Mouse (Mus musculus): ENCODE measurements around the gene Hmox1.

Hmox1 gene

DNA sequence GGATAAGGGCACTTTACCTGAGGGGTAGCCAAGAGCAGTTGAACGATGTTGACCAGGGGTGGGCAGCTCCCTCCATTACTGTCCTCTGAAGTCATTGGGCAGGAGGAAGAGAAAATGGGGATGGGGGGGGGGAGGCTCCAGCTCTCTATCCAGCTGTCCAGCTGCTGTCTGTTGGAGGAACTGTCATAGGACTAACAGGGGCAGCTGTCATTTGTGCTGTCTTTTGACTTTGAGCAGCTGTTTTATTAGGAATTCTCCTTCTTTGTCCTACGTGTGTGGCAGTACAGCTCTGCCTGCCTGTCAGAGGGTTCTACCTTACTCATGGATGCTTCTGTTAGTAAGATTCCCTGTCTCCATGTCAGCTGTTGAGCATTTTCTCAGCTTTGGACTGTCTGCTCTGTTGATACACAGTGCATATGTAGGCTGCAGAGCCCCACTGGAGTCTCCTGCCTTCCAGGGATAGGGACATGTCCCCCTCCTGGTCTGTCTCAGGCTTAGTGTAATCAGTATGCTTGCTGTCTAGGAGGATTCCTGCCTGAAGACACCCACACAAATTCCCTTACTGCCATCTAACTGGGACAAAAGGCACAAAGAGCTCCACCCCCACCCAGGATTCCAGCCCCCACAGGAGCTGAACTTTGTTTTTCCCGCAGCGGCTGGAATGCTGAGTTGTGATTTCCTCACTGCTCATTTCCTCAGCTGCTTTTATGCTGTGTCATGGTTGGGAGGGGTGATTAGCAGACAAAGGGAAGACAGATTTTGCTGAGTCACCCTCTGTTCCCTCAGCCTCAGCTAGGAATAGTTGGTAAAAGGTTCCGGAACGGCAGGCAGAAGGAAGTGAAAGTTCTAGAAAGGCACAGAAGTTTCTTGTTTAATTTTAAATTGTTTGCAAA lies 4.2 kb upstream of the Hmox1 start:
- peak; percentile 81 for DNase-seq (ENCODE audit: low spot score)

DNA sequence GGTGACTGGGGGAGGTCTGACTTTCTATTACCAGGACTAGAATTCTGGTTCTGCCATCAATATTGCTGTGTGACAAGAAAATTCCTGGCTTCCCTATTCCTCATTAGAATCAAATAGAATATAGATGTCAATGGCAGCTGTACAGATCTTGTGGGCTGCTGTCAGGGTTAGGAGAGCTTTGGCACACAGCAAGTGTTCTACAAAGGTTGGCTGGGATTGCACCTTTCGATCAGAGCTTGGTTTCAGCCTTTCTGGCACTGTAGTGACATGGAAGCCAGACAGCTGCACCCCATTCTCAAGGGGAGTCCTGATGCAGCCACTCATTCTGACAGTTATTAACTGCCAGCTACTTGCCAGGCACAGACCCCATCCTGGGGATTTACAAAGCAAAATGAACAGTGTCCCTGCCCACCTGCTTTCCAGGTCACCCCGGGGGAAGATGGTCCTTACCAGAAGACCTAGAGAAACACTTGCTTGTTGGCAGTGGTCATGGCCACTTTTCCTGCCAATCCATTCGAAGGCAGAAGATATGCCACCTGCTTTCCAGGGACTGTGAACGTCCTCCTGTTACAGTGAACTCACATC lies 2.5 kb upstream of the Hmox1 start:
- DNase-seq (ENCODE audit: low spot score) = no peak

DNA sequence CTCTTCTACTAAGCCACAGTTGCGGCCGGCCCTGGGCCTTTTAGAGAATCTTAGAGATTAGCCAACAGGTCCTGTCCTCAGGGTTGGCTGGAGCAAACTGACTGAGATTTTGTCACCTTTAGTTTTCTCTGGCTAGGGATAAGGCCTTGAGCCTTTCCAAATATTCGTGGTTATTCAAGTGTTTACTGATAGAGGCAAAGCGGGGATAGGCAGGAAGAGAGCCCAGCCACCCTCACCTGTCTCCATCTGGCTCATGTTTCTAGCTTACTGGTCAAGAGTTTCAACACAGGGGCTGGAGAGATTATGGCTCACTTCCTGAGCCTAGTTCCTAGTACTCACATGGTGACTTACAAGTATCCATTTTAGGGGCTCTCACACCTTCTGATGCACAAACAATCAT lies 9.5 kb downstream of the Hmox1 start:
- DNase-seq (ENCODE audit: low spot score) = no peak

DNA sequence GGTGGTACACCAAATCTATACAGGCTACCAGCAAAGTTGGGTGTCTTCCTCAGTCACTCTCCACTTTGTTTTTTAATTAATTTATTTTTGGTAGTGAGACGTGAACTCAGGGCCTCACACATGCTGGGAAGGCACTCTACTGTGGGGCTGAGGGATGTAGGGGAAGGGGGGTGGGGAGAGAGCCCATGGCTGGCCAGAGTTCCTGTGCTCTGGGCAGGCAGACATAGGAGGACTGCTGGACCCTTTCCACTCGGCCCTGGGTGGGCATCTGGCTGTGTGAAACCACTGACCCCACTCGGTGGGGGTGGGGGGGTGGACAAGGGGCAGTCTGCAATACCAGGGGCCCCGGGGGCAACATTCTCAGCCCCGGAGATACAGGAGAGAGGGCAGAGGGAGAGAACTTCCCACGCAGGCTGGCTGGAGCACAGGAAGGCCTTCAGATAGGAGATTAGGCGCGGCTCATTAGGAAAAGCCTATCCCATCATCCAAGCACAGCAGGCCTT lies 10.0 kb downstream of the Hmox1 start:
- DNase-seq (ENCODE audit: low spot score) = no peak

DNA sequence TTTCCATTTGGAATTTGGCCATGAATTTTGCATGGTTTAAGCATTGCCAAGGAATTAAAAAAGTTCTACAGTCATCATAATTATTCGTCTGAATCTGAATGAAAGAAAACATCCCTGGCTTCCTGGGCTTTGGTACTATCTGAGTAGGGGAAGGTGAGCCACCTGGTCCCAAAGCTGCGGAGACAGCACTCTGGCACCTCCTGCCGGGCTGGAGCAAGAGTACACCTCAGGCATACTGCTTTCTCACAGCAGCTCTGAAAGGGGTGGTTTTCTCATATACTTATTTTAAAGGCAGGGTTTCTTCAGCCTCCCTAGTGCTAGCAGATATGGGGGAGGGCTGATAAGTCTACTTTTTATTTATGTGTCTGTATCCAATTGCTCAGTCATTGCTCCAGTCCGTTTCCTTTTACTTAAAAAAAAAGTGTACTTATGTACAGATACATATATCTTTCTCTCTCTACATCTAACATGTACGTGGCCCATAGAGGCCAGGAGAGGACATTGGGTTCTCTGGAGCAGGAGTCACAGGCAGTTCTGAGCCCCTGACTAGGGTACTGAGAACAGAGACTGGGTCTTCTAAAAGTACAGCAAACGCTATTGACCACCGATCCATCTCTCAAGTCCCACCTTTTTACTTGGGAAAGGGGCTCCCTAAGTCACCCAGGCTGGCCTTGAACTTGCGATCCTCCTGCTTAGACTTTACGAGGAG lies 15.3 kb downstream of the Hmox1 start:
- DNase-seq (ENCODE audit: low spot score) = peak; percentile 75

DNA sequence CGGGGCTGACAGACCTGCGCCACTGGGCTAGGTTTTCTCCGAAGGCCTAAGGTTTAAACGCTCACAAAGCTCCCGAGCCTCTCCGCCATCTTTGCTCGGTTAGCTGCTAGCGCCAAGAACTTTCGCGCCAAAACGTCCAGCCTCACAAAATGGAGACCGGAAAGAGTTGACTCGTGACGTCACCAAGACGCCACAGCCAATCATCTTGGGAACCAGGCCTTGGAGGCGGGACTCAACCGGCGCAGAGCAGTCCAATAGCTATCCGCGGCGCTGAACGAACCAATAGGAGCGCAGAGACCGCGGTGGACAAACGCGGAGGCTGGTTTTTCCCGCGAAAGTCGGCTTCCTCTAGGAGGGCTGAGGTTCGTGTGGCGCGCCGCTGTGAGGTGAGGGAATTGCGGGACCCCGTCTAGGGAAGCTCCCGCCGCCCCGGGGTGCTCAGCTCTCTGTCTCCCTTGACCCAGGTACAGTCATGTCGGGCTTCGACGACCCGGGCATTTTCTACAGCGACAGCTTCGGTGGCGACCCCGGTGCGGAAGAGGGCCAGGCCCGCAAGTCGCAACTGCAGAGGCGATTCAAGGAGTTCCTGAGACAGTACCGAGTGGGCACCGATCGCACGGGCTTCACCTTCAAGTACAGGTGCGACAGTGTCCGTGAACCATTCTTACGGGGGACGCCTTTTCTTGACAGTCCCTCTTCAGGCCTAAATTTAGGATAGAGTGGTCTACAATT lies 16.0 kb downstream of the Hmox1 start, which contains the start of gene Mcm5:
Gene Mcm5 (plus strand): TSS at position 334 of the 732 bp plus-strand sequence.
- DNase-seq (ENCODE audit: low spot score) = peak; percentile 99

DNA sequence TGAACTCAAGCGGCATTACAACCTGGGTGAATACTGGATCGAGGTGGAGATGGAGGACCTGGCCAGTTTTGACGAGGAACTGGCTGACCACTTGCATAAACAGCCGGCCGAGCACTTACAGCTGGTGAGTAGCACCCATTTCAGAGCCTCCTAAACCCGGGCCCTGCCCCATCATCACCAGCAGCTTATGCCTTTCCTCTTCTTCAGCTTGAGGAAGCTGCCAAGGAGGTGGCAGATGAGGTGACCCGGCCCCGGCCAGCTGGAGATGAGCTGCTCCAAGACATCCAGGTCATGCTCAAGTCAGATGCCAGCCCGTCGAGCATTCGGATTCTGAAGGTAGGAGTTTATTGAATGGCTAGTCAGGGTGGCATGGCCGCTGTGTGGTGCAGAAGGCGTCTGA lies 16.7 kb downstream of the Hmox1 start:
- no peak for DNase-seq (ENCODE audit: low spot score)

DNA sequence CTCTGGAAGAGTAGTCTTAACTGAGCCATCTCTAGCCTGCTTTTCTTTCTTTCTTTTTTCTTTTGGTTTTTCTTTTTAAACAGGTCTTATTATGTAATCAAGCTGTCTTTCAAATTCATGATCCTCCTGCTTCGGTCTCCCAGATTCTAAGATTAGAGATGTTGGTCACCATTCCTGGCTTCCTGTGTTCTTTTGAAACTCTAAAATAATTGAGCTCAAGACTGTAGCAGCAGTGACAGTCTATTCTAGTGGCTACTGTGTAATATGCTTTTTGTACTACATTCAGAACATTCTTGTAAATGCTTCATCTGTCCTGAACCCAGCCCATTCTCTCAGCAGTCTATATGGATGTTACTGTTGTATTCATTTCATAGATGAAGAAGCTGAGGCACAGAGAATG lies 25.1 kb downstream of the Hmox1 start:
- DNase-seq (ENCODE audit: low spot score) = no peak

DNA sequence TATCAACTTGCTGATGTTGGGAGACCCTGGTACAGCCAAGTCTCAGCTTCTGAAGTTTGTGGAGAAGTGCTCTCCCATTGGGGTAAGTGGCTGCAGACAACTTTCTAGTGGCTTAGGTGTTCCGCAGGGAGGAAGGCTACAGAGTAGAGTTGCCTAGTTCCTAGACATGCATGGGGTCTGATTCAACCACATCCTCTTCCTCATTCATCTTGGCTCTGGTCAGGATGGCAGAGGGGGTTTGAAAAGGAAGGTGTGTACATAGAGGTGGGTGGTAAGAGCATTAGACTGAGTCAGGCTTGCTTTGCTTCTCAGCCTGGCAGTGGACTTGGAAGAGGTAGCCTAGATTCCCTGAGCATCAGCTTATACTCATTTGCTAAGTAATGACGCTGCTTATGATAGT lies 25.9 kb downstream of the Hmox1 start:
- no peak for DNase-seq (ENCODE audit: low spot score)

DNA sequence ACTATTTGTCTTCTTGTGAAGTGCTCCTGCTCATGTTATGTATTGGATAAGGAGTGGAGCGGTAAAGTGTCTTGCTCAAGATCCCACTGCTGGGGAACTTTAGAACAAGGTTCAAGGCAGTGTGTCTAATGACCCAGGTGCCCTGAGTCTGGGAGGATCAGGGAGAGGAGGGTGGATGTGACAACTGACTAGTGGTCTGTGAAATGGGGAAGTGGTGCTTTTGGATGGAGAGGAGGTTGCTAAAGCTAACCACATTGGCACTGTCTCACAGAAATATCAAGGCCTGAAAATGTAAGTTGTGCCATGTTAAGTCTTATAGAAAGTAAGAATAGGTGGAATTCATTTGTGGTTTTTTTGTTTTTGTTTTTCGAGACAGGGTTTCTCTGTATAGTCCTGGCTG lies 26.3 kb downstream of the Hmox1 start:
- DNase-seq (ENCODE audit: low spot score) = no peak

DNA sequence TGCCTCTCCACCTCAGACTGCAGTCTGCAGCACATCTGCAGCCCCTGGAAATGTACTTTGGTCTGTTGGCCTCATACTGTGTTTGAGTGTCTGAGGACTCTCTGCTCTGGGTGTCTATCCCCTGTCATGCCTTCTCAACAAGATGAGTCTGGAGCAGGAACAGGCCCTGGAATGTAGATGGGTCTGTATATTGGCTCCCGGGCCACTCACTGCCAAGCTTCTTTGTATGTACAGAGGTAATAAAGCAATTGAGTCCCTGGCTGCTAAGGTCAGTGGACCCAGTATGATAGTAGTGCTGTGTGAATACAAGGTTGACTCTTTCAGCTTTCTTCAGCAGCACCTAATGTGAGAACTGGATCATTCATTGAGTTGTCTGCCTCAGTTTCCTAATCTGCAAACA lies 34.0 kb downstream of the Hmox1 start:
- no peak for DNase-seq (ENCODE audit: low spot score)

DNA sequence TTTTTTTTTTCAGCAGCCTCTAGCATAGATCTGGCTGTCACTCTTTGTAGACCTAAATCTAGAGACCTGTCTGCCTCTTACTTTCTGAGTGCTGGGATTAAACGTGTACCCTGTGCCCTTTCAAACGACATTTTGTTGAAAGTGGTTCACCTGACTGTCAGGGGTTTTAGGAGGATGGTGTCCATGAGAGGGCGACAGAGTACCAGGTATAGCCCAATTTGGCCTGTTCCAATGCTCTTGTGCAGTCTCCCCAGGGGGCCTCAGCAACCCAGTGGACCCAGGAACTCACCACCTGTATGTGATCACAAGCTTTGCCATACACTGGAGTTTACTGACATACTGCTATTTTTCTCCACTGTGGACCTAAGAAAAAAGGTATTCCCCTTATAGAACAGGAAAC lies 39.1 kb downstream of the Hmox1 start:
- DNase-seq (ENCODE audit: low spot score) = no peak

DNA sequence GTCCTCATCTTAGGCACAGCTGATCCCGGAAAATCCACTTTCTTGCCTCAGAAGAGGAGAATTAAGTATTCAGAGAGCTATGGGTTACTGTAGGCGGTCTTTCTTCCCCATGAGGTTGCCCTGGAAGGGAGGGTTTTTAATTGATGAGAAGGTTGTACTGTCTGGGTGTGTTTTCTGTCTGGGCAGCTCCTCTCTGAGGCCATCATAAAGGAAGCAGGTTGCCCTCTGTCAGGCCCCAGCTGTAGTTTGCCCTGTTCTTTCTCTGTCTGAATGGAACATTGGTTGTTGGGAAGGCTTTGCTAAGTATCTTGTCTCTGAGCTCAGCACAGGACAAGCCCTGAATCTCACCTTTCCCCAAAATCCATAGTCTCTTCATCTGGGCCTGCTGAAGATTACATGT lies 40.0 kb downstream of the Hmox1 start:
- no peak for DNase-seq (ENCODE audit: low spot score)

DNA sequence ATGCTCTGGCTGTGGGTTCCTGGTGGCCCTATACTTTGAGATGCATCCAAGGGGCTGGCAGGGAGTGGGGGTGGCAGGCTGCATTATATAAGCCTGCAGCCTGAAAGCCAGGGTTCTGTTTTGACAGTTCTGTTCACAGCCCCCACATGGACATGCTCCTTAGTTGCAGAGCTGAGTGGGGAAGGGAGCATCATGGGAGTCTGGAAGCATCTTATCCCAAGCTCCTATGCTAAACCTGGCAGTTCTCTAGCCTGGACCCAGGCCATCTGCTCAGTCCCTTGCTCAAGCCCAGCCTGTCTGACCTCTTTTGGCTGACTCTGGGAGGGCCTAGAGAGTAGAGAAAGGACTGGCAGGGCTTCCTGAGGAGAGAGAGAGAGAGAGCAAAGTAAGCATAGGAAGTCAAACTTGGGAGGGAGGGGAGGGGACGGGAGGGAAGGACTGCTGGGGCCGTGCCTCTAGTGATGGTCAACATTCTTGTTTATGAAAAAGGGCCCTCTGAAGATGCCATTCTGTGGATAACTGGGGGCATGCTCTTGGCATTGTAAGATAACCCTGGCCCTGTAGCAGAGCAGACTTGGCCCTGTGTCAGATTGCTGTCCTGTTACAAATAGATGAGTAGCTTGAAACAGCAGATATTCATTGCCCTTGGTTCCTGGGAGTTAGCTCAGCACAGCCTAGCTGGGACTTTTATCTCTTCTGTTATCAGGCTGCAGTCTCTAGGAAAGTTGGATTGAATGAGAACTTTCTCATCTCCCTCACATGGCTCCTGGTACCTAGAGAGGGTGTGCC lies 41.4 kb downstream of the Hmox1 start:
- peak; percentile 71 for DNase-seq (ENCODE audit: low spot score)

DNA sequence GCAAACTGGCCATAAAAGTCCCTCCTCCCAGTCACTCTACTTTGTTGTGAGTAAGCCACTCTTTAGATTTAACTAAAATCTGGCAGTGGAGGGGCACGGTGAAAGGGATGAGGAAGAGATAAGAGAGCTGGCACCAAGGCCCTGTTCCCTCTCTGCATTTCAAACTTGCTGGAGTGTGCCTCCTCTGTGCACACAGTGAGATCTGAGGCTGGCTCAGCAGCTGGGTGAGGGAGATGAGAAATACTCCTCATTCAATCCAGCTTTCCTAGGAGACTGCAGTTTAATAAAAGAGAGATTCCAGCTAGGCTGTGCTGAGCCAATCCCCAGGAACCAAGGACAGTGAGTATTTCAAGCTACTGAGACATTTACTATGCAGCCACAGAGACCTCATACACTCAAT lies 42.3 kb downstream of the Hmox1 start:
- DNase-seq (ENCODE audit: low spot score) = no peak

DNA sequence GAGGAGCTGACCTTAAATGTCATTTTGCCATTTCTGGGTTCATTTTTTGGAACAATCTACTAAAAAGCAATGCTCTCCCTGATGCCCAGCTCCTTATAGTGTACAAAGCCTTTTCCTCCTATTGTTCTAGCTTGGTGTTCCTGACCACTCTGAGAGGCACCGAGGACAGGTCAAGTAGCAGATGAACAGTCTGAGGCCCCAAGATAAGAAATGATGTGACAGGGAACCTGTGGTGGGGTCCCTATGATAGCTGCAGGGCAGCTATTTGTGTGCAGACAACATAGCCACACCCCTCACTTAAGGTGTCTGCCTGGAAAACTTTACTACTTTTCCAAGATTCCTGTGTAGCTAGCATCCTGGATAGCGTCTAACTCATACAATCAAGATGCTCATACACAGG lies 42.8 kb downstream of the Hmox1 start:
- no peak for DNase-seq (ENCODE audit: low spot score)

DNA sequence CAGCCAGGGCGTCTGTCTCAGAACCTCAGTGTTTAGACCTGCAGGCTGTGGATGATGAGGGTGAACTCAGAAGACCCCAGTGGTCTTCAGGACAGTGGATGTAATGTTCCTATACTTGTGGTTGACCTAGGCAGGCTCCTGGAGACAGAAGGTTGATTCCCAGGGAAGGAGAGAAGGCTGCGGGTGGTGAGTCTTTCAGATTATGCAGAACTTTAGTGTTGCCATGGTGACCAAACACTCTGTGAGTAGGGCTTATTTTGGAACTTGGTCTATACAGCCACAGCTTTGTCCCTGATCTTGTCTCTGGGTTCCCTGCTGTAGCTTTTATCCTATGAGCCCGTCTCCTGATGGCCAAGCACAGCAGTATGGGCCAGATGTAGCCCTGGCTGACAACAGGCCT lies 44.1 kb downstream of the Hmox1 start:
- no peak for DNase-seq (ENCODE audit: low spot score)

Data from testis, postnatal 14 days (tissue).